Mouse (Mus musculus) kidney, adult 2 months (tissue): Measurements from ENCODE around the gene Cngb1.

Experiments used
- CTCF ChIP-seq: fragments of 200-500 bp; conservative IDR thresholded peaks from 2 replicates; pipeline ENCODE4 v1.5.1; 2011; ENCODE audit warnings: low read depth, mild to moderate bottlenecking, control low read depth, low read length, moderate library complexity, mixed read lengths; ENCODE audit not compliant: insufficient read depth, insufficient read length
- POLR2A ChIP-seq: fragments of 200-500 bp; IDR thresholded peaks from one replicate; pipeline ENCODE4 v1.6.1; 2011; ENCODE audit warnings: low read depth, low read length, control low read depth

- TF ChIP-seq CTCF (no peak), POLR2A (no peak)
Observed at GRCm38 (mm10) chr8:95289066-95289650, 17.2 kb downstream of the Cngb1 start.
